Mouse (Mus musculus) adrenal gland, postnatal 0 days (tissue): ENCODE measurements around the gene Trp53rkb. TPM values are rescaled to one million over a fixed set of nuclear protein-coding genes. Genes with fewer than 3 reads are reported as not detected.

Experiments
- polyA plus RNA-seq: library from polyadenylated mRNA; unstranded; fragments of >200 nt; fragmentation: Nextera tagmentation; extraction: Ambion mirVana; gene quantifications from 2 replicates; pipeline ENCODE4 v1.2.1, GENCODE M21; 2015

Trp53rkb gene
- 4.3 and 4.8 TPM in 2 replicates for polyA plus RNA-seq

GRCm38 (mm10) chr2:166792355-166792754 lies at the start of gene Trp53rkb:
Gene Trp53rkb, plus strand, starts transcription at chr2:166792531.

DNA sequence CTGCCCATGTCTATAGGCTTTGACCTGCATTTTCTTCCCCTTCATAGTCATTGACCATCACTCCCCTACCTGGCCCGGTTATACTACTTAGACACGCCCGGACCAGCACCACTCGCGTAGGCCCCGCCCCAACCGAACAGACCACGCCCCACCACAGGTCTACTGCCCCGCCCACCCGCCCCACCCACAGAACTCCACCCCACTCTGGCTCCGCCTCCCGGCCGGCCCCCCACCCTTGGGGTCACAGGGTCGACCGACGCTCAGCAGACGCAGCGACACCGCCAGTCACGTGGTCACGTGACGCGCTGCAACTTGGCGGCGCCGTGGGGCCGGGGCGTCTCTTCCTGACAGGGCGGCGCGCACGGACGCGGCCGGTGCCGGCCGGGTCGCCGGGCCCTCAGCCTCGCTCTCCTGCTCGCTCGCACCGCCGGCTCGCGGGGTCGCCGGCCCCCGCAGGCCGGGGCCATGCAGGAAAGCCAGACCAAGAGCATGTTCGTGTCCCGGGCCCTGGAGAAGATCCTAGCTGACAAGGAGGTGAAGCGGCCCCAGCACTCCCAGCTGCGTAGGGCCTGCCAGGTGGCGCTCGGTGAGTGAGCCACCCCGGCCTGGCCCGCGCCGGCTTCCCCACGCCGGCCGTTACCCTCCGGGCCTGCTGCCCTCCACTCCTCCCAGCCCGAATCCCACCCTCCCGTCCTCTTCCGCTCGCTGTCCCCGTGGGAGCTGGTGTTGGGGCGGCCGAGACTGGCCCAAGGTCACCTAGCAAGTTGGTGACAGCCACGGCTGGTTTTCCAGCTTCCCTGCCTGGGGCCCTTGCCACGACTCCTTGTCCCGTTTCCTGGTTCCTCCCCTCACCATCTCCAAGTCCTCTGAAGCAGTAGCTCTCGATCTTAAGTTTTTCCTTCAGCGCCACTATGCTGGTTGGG lies 13.2 kb downstream of the Trp53rkb start, which contains the start of gene Arfgef2:
Arfgef2 (plus strand) TSS at position 339 of the 923 bp plus-strand sequence.

Other genes starting within 250 kb of the Trp53rkb start
- gene Prex1, start 78.7 kb upstream of the Trp53rkb start, polyA plus RNA-seq = 6.9 and 8.9 TPM in 2 replicates
- gene Arfgef2, start 13.1 kb downstream of the Trp53rkb start, polyA plus RNA-seq = 3.1 and 4.7 TPM in 2 replicates
- gene Cse1l, start 113.5 kb downstream of the Trp53rkb start, polyA plus RNA-seq = 37.7 and 58.4 TPM in 2 replicates
- 42.5 and 54.8 TPM in 2 replicates for gene Stau1, start 203.8 kb downstream of the Trp53rkb start, polyA plus RNA-seq
- gene Ddx27, start 222.7 kb downstream of the Trp53rkb start, polyA plus RNA-seq = 18.0 and 24.4 TPM in 2 replicates